Mouse (Mus musculus) embryonic fibroblast, embryonic 13.5 days (primary cell): ENCODE measurements around the gene Scarf2.
A peak's percentile ranks its signal among the peaks of the same experiment; 100 is the strongest.

Source experiments
- CTCF ChIP-seq: IDR thresholded peaks from 2 replicates; pipeline ENCODE4 v1.5.1; 2011; ENCODE audit warnings: mild to moderate bottlenecking, control low read depth, low read length, moderate library complexity, borderline replicate concordance; ENCODE audit not compliant: insufficient read depth
- POLR2A ChIP-seq: IDR thresholded peaks from 2 replicates; pipeline ENCODE4 v1.6.1; 2011; ENCODE audit warnings: low read depth, mild to moderate bottlenecking, control low read depth, low read length, moderate library complexity

- TF ChIP-seq POLR2A (no peak), CTCF (0 out of 2 replicates have a peak, but pooled peaks have one; percentile 7)
Observed at GRCm38 (mm10) chr16:17795643-17796042, 1.4 kb upstream of the Scarf2 start.
